Mouse (Mus musculus): ENCODE results near the gene Spats1.
A peak's percentile ranks its signal among the peaks of the same experiment; 100 is the strongest.

Gene Spats1

DNA sequence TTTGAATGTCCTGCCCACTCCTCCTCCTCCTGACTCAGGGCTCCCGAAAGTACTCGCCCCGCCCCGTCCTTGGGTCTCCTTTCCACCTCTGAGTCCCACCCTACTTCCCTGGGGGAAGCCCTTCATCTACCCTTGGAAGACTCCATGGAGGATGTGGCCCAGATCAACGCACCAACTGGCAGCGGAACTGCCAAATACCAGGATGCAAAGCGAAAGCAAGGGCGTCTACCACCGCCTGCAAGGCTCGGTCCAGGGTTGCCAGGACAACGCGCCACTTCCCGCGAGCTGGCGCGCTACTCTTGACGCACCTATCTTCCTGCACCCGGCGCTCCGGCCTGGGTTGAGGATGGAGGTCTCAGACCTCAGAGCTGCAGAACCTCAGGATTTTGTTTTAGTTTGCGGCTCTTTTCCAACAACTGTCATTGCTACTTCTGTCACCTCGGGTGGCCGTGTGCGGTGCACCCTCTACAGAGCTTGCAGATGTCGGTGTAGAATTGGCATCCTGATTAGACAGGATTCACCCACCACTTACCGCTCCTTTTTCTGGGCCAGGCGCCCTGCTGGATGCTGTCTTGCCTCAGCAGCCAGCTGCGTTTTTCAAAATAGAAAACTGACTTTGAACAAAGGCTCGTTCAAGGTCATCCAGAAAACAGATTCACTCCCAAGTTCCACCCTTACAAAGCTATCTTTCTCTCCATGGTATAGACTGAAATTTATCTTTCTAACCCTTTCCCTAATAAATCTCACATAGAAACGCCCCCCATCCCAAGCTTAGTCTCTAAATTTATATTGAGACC lies at the start of gene Spats1:
TSS of gene Spats1 (minus strand) at position 747 of the 797 bp plus-strand sequence.
- DNase-seq: peak; percentile 85 to 89

GRCm38 (mm10) chr17:45524961-45525360 lies 49.7 kb upstream of the Spats1 start:
- DNase-seq: peak in 1 of 2 experiments; percentile 55

DNA sequence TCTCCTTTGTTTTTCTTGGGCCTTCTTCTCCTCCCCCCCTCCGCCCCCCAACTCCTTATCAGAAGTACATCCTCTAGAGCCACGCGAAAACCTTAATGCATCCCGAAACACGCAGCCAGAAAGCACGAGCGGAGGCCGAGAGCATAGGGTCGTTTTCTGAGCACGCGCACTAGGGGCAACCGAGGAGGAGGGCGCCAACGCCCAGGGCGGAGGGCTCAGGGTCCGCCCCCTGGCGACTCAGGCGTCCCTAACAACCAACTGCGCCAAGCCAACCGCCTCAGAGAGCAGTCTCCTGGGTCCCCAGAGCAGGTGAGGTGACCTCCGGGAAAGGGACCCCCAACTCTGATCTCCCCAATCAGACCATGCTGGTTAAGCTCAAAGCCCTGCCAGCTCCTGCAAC lies 48.0 kb upstream of the Spats1 start, which contains the start of gene Tcte1:
TSS of gene Tcte1 (plus strand) at position 172 of the 400 bp plus-strand sequence.
- no peak for DNase-seq

DNA sequence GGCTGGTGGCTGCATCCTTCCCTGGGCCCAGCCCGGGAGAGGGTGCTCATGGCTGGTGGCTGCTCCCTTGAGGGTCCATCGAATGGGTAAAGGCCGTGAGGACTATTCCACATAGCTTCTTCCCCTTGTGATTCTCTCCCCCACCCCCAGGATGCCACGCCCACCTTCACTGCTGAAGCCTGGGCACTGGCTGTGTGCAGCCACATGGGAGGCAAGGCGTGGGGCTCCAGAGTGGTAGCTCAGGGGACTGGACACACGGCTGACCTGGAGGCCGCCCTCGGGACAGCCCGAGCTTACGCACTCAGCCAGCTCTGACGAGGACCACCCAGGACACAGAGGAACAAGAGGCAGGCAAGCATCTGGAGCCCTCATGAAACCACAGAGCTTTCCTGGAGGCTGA lies 44.9 kb upstream of the Spats1 start:
- peak in 1 of 2 experiments; percentile 51 for DNase-seq

- peak; percentile 92 to 93 for DNase-seq
These were observed 43.7 kb upstream of the Spats1 start for GRCm38 (mm10) chr17:45518766-45519475.

- DNase-seq: peak; percentile 45 to 50
These were observed 42.5 kb upstream of the Spats1 start for GRCm38 (mm10) chr17:45517549-45518215.

- DNase-seq: peak in 1 of 2 experiments; percentile 50
These were observed 41.9 kb upstream of the Spats1 start for GRCm38 (mm10) chr17:45517135-45517534.

- DNase-seq: peak; percentile 95 to 96
These were observed 41.3 kb upstream of the Spats1 start for GRCm38 (mm10) chr17:45516488-45516887.

GRCm38 (mm10) chr17:45515806-45516205 lies 40.6 kb upstream of the Spats1 start:
- peak in 1 of 2 experiments; percentile 33 for DNase-seq

DNA sequence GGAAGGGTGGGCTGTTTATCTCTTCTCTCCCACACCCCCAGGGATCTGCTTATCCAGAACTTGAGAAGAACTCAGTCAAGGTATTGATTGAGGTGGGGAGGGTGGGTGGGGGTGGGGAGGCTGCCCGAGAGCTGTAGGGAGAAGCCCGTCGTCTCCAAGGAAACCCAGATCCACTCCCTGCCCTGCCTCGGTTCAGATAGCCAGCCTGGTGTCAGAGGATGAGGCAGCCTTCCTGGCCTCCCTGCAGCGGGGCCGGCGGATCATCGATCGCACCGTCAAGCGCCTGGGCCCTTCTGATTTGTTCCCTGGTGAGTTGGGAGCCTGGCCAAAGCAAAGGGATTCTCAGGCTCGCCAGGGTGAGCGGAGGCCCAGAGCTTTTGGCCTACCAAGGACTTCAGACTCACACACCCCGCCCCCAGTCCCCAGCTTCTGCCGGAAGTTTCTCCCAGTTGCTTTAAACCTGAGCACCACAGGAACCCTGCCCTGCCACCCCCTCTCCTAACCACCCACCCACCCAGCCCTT lies 40.0 kb upstream of the Spats1 start:
- DNase-seq: peak in 1 of 2 experiments; percentile 38

- no peak for DNase-seq
These were observed 36.5 kb upstream of the Spats1 start for GRCm38 (mm10) chr17:45511757-45512156.

DNA sequence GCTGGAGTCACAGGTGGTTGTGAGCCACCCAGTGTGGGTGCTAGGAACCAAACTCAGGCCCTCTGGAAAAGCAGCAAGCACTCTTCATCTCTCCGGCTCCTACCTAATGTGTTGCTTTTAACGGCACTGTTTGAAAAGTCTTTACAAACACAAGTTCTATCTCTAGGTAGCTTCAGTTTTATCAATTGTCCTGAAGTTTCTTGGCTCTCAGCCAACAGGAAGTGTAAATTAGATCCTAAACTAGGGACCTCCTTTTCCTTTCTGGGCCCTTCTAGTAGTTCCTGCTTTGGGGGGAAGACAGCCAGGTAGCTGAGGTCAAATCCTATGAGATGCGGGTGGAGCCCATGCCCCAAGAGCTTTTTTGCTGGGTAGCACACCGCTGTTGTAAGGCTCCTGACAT lies 35.7 kb upstream of the Spats1 start:
- DNase-seq: no peak

GRCm38 (mm10) chr17:45506700-45507189 lies 31.5 kb upstream of the Spats1 start, which contains the start of gene Aars2:
Gene Aars2 (plus strand): TSS chr17:45506841.
- peak; percentile 97 to 98 for DNase-seq

- DNase-seq: no peak
These were observed 30.8 kb upstream of the Spats1 start for GRCm38 (mm10) chr17:45505941-45506465.

GRCm38 (mm10) chr17:45503301-45503973 lies 28.2 kb upstream of the Spats1 start:
- DNase-seq: no peak

DNA sequence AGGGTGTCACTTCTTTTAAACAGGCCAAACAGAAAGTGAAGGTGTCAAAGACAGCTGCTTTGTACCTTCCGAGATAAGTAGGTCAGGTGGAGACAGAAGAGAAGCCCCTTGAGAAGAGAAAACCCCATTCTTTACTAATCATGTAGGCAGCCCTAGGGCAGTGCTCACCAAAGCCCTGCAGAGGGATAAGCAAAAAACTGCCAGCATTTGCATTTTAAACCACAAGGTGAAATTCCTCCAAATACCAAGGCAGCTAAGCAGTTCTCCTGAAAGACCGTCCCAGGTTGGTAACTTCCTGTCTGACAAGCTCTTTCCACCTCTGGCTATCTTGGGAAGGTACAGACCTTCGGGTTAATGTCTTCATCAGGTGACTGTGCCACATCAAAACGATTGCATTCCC lies 27.1 kb upstream of the Spats1 start:
- DNase-seq: no peak

- no peak for DNase-seq
These were observed 25.8 kb upstream of the Spats1 start for GRCm38 (mm10) chr17:45500981-45501380.

- DNase-seq: no peak
These were observed 24.3 kb upstream of the Spats1 start for GRCm38 (mm10) chr17:45499516-45499915.

DNA sequence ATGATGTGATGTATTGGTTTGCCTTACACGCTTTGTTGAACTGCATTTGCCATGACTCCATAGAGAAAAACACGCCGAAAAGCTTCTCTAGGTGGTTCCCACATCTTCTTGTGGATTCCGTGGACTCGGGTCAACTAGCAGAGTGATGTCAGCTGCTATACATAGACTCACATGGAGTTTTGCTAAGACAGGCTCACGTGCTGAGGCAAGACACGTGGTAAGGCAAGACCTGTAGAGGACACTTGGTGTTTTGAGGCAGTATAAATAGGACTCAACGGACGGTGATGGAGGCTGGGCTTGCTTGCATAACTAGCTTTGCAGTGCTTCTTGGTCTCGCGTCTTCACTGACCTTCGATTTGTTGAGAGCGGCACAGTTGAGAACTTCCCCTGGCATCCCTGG lies 23.2 kb upstream of the Spats1 start:
- DNase-seq: no peak

DNA sequence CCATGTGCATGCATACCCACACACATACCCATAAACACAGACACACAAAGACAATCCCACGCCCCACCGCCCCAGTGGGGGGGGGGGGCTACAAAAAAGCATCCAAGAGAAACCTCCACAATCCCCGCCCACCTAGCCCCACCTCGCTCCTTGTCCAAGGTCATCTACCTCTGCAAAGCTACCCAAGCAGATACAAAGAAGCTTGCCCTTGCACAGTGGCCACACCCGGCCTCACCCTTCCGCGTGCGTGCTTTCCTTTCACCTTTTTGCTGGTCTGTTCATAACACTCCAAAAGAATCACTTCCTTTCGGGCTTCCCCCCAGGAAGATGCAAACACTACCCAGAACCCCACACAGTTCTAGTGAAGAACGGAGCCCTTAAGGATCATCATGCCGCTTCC lies 20.2 kb upstream of the Spats1 start:
- DNase-seq: no peak

DNA sequence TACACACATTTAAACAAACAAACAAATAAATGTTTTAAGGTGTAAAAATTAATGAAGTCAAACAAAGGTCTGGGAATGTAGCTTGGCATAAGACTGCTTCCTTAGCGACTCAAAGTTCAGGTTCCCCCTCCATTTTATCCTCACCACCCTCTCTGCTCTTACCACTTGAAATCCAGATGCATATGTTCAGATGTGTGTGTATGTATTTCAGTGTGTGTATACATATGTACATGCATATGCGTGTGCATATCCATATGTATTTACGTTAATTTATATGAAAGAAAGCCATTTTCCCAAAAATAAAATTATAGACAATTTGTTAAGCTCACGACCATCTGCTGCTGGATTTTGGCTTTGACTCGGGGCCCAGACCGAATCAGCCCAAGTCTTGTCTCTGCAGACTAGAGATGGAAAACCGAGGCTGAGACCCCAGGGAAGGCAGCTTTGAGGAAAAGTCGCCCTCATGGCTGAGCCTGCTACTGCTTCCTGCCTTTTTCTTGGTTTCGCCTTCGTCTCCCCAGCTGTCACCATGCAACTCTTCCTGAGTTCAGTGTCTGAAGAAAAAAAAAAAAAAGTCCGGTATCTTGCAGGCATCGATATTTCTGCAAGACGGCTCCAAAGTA lies 15.4 kb upstream of the Spats1 start:
- DNase-seq: no peak
